Mouse (Mus musculus) thymus, adult 2 months (tissue): ENCODE results near the gene Pibf1. TPM values are rescaled to one million over a fixed set of nuclear protein-coding genes. Genes with fewer than 3 reads are reported as not detected.

Experiments used
- DNase-seq: peaks from one replicate; pipeline ENCODE4 v3.0.0; 2021
- H3K27ac ChIP-seq: fragments of 200-500 bp; 2 replicates; pipeline ENCODE4 v1.5.1; 2012; ENCODE audit warnings: low read length, control low read depth; ENCODE audit not compliant: control insufficient read depth, insufficient read depth
- H3K27me3 ChIP-seq: fragments of 200-500 bp; 2 replicates; pipeline ENCODE4 v1.6.1; 2012; ENCODE audit warnings: mild to moderate bottlenecking, low read length, moderate library complexity, mixed read lengths; ENCODE audit not compliant: control insufficient read depth, insufficient read depth
- H3K36me3 ChIP-seq: fragments of 200-500 bp; 2 replicates; pipeline ENCODE4 v1.6.1; 2012; ENCODE audit warnings: mild to moderate bottlenecking, low read length, moderate library complexity; ENCODE audit not compliant: control insufficient read depth, insufficient read depth
- H3K4me1 ChIP-seq: fragments of 200-500 bp; replicated peaks from 2 replicates; pipeline ENCODE4 v1.6.1; 2012; ENCODE audit warnings: low read length; ENCODE audit not compliant: control insufficient read depth, insufficient read depth
- H3K4me3 ChIP-seq: fragments of 200-500 bp; 2 replicates; pipeline ENCODE4 v1.5.1; 2012; ENCODE audit warnings: mild to moderate bottlenecking, low read length, control low read depth, moderate library complexity; ENCODE audit not compliant: control insufficient read depth, insufficient read depth
- CTCF ChIP-seq: fragments of 200-500 bp; IDR thresholded peaks from 2 replicates; pipeline ENCODE4 v1.5.1; 2012; ENCODE audit warnings: mild to moderate bottlenecking, control low read depth, low read length, moderate library complexity, borderline replicate concordance; ENCODE audit not compliant: control insufficient read depth, poor library complexity, insufficient read depth; ENCODE audit errors: extremely low read depth
- POLR2A ChIP-seq: fragments of 200-500 bp; IDR thresholded peaks from 2 replicates; pipeline ENCODE4 v1.6.1; 2012; ENCODE audit warnings: mild to moderate bottlenecking, low read length, control low read depth, moderate library complexity; ENCODE audit not compliant: control insufficient read depth, poor library complexity, insufficient read depth; ENCODE audit errors: extremely low read depth
- WGBS: fragments of 180-500 bp; shearing (Covaris S2); methylation state at CpG from one replicate; pipeline ENCODE4 v1.1.7; 2018; 5-methylcytosine and 5-hydroxymethylcytosine counted together
- polyA plus RNA-seq: library from polyadenylated mRNA; depleted of rRNA; stranded (reverse); fragments of >200 nt; gene quantifications from 2 replicates; pipeline ENCODE4 v1.2.3, GENCODE M21; 2012; rRNA removed

Pibf1 gene
- 1.8 and 2.4 TPM in 2 replicates for polyA plus RNA-seq

DNA sequence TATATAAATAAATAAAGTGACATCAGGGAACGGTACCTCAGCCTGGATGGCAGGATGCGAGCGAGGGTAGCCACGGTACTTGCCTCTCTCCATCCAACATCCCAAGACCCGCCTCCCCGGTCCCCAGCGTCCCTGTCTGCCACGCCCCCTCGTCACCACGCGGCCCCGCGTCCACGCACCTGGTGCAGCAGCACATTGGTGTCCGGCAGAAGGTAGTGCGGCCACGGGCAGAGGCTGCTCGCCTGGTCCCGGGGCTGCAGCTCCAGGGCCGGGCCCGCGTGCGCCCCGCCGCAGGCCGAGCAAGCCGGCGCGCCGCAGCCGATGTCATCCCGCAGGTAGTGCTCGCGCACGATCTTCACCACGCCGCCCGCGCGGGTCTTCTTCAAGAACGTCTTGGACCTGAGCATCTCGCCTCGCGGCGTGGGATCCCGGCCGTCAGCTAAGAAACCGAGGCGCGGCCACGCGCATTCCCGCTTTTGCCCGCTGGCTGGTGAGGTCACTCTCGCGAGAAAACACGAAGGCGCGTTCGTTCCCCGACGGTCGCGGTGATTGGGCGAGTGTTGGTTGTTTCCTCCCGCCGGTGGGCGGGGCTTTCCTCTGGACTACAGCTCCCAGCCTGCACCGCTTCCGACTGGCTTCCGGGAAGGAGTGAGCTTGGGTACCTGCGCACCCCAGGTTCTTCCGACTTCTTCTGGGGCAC, at the start of gene Pibf1, which contains the start of gene Dis3:
Gene Pibf1 (plus strand): TSS at position 158 of the 700 bp plus-strand sequence.
Gene Dis3 (minus strand): TSS at position 504 of the 700 bp plus-strand sequence.
- no peak within 1 kb of the TSS for H3K27ac ChIP-seq
- DNase-seq: peak; percentile 99
- peak within 1 kb of the TSS; percentile 82 for H3K4me3 ChIP-seq
- under 1% methylated on average over 72 of the region's 73 CpGs for WGBS
- peaks cover 2% of the 10 kb centered on the region; the same call in 1 of the 2 replicates for H3K4me1 ChIP-seq
- H3K27me3 ChIP-seq: no peaks in the 10 kb centered on the region
- H3K36me3 ChIP-seq: peaks cover 6% of the 10 kb centered on the region
- TF ChIP-seq CTCF: peak; percentile 52; the same call in 1 of the 2 replicates
- peak; percentile 63 for TF ChIP-seq POLR2A

DNA sequence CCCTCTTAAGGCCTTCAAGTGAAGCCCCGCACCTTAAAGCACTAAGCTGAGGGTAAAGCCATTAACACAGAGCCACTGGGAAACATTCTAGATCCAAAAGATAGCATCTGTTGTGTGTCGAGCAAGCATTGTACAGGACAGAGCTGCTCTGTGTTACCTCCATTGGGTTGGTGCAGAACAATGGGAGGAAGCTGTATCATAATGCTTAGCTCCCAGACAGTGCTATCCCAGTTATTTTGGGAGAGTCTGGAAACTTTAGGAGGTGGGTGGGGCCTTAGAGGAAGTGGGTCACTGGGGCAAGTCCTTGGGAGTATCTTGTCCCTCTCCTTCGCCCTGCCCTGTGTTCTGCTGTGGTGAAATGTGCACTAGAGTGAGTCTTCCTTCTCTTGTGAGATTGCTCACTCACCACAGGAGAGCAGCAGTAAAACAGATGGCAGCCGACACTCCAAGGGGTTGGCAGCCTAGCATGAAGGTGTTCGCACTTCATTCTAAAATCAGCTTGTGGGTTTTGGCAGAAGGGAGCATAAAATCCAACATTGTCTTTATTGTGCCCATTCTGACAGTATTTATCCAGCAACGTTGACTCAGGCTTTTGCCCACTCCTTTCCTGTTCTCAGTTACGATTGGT, 40.2 kb upstream of the Pibf1 start:
- no peaks in the 10 kb centered on the region for H3K27me3 ChIP-seq
- peaks cover 37% of the 10 kb centered on the region for H3K36me3 ChIP-seq
- no peaks in the 10 kb centered on the region for H3K4me1 ChIP-seq
- no peak for TF ChIP-seq POLR2A
- no peak for TF ChIP-seq CTCF
- WGBS: 97% methylated on average over 7 of the region's 7 CpGs
- no peak for DNase-seq
- H3K27ac ChIP-seq: no peak overlapping the region
- no peak overlapping the region for H3K4me3 ChIP-seq

DNA sequence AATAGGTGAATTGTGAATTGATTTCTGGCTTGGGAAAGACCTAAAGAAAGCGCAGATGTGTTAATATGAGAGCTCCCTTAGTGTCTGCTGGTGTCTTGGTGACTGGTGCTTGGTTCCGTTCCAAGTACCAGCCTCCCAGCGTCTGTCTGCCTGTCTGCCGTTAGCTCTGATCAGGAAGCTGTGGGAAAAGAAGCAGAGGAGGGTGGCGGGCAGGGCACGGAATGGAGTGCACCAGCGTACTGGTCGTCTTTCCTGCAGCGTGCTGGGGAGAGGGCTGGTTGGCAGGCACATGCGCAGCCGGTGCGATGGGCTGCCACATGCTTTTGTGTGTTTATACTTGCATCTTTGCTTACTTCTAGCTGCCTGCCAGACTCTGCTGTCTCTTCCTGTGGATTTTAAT, 38.6 kb upstream of the Pibf1 start:
- Histone ChIP-seq H3K36me3 (peaks cover 37% of the 10 kb centered on the region), H3K27ac (no peak overlapping the region), H3K4me3 (no peak overlapping the region), H3K4me1 (no peaks in the 10 kb centered on the region), H3K27me3 (no peaks in the 10 kb centered on the region)
- TF ChIP-seq POLR2A: no peak
- no peak for TF ChIP-seq CTCF
- DNase-seq: no peak
- WGBS: 97% methylated on average over 12 of the region's 12 CpGs

DNA sequence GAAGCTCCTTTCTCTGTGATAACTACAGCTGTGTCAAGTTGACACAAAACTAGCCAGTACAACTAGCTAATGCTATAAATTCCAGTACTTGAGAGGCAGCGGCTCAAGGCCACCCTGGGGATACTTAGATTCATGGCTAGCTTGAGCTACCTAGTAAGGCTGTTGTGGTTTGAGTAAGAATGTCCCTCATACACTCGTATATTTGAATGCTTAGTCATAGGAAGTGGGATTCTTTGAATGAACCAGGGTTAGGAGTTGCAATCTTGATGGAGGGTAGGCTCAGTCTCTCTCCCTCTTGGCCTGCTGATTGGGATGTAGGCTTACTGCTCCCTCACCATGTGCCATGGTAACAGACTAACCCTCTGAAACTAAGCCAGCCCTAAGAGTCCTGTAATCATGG, 36.1 kb upstream of the Pibf1 start:
- no peak overlapping the region for H3K27ac ChIP-seq
- H3K27me3 ChIP-seq: no peaks in the 10 kb centered on the region
- no peak overlapping the region for H3K4me3 ChIP-seq
- no peaks in the 10 kb centered on the region for H3K4me1 ChIP-seq
- DNase-seq: no peak
- 83% methylated on average over 2 of the region's 2 CpGs for WGBS
- peaks cover 44% of the 10 kb centered on the region for H3K36me3 ChIP-seq
- no peak for TF ChIP-seq POLR2A
- TF ChIP-seq CTCF: no peak

DNA sequence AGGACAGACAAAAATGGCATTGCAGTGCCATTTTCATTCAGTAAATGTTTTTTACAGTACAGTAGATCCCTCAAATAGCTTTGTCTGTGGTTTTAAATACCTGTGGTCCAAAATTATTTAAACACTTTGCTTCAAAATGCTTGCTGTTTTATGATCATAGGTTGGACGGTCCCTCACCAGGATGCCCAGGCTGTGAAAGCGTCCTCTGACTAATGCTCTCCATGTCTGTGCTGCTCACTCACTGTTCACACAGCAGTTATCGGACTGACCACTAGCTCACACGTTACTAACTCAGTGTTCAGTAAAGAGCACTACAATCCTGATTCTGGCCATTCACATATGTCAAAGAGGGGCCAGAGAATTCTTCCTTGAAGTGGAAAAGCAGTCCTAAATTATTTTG, 28.1 kb upstream of the Pibf1 start:
- Histone ChIP-seq H3K27me3 (no peaks in the 10 kb centered on the region), H3K36me3 (peaks cover 49% of the 10 kb centered on the region), H3K4me3 (no peak overlapping the region), H3K4me1 (no peaks in the 10 kb centered on the region), H3K27ac (no peak overlapping the region)
- no peak for DNase-seq
- WGBS: 98% methylated on average over 4 of the region's 4 CpGs
- no peak for TF ChIP-seq POLR2A
- no peak for TF ChIP-seq CTCF

DNA sequence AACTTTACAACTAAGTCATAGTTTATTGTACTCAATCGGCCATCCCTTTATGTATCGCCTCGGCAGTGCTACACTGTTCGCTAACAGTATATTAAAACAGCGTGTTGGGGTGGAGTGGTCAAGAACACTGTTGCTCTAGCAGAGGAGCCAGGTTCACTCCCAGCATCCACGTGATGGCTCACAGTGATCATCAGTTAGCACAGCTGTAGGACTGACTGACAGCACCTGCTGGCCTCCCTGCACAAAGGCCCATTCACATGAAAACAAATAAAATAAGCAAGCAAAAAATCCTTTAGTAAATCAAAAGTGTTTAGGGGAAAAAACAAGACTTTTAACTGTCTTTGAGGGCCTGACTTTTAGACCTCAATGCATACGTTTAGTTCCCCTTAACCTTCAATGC, 10.3 kb upstream of the Pibf1 start:
- TF ChIP-seq CTCF (no peak), POLR2A (no peak)
- 97% methylated on average over 7 of the region's 7 CpGs for WGBS
- peaks cover 62% of the 10 kb centered on the region for H3K36me3 ChIP-seq

More for the DNA sequence above, 10.3 kb upstream of the Pibf1 start:
- Histone ChIP-seq H3K4me3 (no peak overlapping the region), H3K27ac (no peak overlapping the region), H3K27me3 (no peaks in the 10 kb centered on the region), H3K4me1 (no peaks in the 10 kb centered on the region)
- no peak for DNase-seq
